Mouse (Mus musculus) mature B cell (primary cell): ENCODE results near the gene Tsks.

Experiments used
- in situ Hi-C: fragments of 300-500 bp; cut with MboI; formaldehyde crosslinking; loops from 2 replicates; pipeline ENCODE4 v1.14.3; 2019

Tsks gene

DNA sequence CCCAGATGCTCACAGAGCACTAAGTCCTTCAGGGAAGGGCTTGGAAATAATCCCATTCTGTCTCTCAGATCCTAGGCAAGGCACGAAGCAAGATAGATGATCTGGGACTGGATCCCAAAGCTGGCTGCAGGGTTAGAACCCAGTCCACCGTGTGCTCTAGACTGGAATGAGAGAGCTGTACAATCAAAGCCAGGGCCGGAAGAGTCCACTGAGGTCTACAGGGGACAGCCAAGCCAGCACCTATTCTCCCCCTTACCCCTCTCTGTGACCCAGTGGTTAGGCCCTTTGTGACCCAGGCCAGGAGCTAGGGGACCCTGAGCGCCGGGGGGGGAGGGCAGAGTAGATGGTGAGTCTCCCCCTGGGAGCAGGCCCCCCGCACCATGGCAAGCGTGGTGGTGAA, at the start of gene Tsks:
Gene Tsks, plus strand, starts transcription at position 301 of the 400 bp plus-strand sequence.
- in situ Hi-C loops, result no loop called here

DNA sequence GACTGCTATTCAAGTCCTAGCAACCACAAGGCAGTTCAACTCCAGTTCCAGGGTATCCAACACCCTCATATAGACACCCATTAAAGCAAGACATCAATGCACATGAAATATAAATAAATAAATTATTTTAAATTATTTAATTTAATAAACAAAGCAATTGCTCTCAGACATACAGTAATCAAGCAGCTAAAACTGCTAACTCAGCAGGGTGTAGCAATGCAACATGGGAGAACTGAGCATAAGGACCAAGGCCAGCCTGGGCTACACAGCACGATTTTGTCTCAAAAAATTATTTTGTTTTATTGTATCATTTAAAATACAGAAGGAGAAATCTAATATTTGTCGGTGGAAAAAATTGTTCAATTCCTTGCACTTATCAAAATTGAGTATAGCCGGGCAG, 48.8 kb upstream of the Tsks start:
- in situ Hi-C loops, result no loop called here

DNA sequence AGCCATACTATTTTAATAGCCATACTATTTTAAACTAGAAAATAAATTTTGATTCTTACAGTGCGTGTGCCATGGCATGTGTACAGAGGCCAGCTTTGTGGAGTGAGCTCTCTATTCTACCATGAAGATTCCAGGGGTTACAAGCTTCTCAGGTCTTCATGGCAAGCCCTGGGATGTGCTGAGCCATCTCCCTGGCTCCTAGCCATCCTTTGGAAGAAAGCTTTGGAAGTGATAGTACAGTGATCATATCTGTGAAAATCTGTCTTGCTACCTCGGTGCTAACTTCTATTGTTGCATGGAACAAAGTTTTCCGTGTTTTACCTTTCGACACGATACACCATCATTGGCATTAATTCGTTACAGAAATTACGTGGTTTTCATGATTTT, 47.8 kb upstream of the Tsks start:
- in situ Hi-C loops, result no loop called here

DNA sequence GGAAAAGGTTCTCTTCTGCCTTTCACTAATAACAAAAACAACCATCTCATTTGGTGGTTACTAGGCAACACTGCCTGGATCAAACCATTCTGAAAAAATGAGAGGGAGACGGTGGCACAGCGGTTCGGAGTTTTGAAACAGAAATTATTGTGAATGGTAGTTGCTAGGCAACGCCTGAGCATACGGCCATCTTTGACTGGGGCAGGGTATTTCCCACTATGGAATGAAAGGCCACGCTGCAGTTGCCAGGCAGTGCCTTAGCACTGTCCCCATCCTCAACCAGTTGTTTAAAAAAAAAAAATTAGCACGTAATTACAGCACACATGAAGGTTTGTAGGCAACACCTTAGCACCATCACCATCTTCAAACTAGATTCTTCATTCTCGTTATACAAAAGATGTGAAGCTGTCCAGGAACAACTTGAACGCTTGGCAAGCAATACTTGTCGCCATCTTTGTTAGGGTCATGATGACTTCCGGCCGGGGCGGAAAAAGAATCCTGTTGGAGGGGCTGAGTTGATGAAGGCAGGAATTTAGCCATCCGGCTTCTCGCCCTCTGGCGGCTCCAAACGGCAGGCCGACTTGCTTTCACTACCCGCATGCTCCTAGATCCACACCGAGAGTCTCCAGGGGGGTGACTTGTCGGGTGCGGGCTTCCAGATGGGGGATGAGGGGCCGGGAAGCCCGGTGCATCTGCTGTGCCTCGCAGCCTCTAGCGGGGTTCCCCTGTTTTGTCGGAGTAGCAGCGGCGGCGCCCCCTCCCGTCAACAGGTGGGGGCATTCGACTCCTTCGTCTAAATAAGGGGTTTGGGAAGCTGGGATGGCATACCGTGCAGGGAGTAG, 47.2 kb upstream of the Tsks start, which contains the start of gene Fuz:
Gene Fuz, plus strand, starts transcription at position 487 of the 842 bp plus-strand sequence.
- in situ Hi-C loops, result no loop called here

DNA sequence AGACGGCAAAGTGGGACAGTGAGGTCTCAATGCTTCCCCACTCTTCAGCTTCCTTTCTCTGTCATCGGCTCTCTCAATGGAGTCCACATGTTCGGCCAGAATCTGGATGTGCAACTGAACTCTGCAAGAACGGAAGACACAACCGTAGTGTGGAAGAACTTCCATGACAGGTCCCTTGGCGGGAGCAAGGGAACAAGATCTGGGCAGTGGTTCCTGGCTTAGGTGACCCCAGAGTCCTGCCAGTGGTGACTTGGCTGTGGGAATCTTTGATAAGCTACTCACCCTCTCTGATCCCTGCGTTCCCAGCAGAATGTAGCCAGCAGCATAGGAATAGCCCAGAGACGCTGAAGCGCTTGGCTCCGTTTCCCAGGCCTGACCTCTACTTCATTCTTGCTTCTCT, 46.5 kb upstream of the Tsks start:
- in situ Hi-C loops, result no loop called here

DNA sequence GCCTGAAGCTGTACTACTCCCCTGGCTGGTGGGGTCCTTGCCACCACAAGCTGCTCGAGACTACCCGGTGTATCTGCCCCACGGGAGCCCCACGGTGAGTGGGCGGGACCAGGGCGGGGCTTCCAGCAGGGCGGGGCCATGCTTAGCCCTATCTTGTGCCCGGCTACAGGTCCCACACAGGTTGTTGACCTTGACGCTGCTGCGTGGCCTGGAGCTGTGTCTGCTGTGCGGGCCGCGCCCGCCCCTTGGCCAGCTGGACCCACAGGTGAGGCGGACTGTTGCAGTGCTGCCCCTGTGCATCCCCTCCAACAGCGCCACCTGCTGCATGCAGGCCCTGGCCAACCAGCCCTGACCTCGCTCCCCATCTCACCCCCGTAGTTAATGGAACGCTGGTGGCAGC, 44.4 kb upstream of the Tsks start:
- in situ Hi-C loops, result no loop called here

DNA sequence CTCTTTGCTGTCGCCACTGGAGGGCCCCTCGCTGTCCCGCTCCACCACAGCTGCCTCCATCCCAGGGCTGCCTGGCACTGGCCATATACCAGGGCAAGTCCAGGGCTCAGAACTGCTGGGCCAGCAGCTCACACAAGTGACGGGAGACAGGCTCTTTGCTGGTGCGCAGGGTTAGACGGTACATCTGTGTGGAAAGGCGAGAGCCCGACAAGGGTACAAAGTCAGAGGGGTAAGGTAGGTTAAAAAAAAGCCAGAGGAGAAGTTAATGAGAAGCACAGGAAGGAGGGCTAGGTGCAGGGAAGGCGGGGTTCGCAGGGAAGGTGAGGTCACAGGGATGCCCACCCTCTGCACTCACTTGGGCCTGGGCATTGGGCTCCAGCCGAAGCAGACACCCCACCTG, 42.4 kb upstream of the Tsks start:
- in situ Hi-C loops, result no loop called here

DNA sequence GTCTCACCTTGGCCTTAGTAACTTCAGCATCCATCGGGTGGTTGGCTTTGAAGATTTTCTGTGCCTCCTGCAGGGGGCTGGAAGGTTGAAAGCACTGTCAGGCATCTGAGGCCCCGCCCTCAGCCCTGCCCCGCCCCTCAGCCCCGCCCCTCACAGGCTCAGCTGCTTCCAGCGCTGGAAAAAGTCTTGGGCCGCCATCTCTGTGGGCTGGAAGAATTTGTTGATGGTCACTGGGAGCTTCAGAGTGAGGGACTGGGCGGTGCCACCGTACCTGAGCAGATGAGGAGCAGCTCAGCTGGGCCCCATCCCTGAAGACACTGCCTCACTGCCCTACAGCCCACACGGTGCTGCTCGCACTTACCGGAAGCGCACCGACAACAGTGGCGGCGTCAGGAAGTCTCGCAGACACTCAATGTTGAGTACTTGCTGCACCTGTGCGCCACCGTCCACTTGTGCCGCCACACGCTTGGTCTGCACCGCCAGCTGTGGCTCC, 41.7 kb upstream of the Tsks start:
- in situ Hi-C loops, result no loop called here

DNA sequence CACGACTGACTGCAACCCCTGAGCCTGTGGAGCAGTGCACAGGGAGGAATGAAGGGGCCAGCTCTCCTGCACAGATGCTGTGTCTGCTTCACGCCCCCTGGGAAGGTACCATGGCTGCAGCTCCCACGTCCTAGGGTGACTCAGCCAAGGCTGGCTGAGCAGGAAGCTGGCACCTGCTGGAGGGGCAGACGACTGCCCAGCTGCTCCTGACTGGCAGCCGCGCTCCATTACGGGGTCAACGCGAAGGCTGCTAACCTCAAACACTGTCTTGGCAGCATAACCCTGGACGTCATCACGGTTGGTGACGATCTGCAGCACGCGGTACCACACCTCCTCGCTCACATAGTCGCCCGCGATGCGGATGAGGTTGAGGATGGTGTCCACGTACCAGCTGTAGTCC, 37.6 kb upstream of the Tsks start:
- in situ Hi-C loops, result no loop called here

DNA sequence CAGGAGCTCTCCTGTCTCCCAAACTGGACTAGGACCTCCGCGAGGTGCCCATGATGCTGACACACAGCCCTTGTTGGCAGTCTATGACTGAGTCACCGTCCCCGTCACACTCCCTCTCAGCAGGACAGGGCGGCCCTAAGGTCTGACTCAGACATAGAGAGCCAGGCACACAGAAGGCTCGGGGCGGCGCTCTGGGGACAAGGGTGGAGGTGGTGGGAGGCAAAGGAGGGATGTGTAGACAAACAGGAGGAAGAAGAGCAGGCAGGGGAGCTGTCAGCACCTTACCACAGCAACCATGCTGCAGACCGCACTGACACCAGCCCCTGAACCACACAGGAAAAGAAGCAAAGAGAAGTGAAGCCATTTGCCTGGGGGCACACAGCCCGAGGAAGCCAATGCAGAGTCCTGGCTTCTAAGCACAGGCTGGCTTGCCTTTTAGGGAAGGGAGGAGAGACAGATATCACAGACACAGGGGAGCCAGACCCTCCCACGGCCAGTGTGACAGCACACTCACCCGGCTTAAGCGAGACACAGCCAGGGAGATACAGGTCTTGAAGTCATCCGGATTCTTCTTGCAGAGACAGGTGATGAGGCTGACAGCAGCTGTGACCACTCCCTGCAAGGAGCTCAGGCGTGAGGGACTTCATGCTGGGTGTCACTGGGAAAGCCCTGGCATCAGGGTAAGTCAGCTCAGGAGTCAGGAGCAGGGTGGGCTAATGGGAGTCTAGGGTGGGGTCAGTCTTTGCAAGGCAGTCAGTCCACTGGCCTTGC, 34.1 kb upstream of the Tsks start:
- in situ Hi-C loops, result no loop called here

DNA sequence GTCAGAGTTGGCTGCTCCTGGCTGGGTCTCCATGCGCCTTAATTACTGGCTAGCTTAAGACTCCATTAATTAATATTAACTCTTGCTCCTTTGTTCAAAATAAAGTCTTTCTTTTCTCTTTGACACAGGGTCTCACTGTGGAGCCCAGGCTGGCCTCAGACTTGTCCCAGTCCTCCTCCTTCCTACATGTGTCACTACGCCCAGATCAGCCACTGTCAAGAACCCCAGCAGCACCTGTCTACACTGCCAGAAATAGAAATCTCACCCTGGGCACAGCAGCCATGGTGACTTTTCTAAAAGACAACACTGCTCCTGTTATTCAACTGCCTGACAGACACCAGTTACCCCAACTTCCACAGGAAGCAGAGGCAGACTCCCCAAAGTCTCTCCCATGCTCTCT, 28.6 kb upstream of the Tsks start:
- in situ Hi-C loops, result no loop called here

DNA sequence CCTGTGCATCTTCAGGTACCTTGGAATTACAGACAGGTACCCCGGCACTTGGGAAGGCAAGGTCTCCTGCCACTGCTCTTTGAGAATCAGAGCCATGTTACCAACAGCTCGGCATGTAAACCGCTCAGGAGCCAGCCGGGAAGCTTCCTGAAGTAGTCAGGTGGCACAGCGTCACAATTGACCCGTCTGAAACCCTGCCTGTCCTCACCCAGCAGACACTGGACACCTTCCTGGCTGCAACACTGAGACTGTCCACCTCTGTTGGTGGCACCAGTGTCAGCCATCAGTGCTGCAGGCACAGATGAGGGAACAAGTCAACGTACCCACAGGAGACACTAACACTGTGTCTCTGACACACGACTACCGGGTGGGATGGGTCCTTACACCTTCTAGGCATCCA, 27.7 kb upstream of the Tsks start:
- in situ Hi-C loops, result no loop called here

DNA sequence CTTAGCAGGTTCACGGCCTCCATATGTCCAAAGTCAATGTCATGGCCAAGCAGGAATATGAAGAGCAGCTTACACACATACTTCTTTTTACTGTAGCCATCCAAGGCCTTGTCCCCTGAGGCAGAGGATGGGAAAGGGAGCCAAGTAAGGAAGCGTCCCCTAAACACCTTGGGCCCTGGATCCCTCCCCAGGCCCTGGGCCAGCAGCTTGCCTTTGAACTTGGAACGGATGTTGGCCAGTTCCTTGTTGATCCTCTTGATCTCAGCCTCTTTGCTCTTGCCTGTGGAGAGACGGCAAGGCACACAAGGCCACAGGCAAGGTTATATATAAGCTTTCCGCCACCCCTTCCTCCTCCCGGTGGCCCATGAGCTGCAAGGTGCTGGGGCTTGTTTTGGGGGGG, 26.8 kb upstream of the Tsks start:
- in situ Hi-C loops, result no loop called here

DNA sequence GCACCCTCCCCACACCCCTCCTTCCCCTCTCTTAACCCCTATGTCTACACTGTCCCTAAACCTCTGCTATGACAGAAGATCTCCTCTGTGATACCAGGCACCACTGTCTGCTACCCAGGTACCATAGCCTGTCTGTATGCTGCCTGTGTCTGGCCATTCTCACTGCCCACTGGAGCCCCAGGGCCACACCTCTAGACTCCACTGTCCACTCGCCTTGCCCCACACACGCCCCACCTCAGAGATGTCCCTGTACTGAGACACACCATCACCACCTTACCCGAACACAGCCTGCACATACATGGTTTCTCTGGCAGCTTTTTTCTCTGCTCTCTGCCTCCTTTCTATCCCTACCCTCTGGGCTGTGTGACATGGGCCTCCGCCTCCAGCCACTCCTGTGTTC, 26.1 kb upstream of the Tsks start:
- in situ Hi-C loops, result no loop called here

DNA sequence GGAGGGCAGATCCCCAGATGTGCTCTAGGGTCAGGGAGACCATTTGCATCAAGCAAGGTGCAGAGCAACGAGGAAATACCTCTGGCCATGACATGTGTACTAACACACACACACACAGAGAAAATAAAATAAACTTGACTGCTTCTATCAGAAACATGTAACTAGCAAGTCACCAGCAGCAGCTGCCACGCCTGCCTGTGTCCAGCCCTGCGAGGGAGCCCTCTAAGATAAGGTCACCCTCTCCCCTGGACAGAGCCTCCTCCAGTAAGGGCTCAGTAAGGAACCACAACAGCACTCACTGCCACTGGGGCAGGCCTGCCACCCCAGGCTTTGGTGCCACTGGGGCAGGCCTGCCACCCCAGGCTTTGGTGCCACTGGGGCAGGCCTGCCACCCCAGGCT, 24.8 kb upstream of the Tsks start:
- in situ Hi-C loops, result no loop called here

DNA sequence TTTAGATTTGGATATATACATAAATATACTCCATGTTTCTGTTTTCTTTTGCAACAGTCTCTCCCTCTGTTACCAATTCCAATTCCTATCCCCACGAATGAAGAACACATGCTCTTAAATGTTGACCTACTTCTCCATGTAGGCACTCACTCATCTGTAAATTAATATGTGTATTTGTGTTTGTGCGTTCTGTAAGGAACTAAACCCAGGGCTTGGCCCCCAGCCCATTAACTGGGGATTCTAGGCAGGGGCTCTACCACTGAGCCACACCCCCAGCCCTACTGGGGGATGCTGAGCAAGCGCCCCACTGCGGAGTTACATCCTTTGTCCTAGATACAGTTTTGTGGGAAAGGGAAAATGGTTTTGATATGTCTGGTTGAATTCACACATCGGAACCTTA, 23.9 kb upstream of the Tsks start:
- in situ Hi-C loops, result no loop called here

DNA sequence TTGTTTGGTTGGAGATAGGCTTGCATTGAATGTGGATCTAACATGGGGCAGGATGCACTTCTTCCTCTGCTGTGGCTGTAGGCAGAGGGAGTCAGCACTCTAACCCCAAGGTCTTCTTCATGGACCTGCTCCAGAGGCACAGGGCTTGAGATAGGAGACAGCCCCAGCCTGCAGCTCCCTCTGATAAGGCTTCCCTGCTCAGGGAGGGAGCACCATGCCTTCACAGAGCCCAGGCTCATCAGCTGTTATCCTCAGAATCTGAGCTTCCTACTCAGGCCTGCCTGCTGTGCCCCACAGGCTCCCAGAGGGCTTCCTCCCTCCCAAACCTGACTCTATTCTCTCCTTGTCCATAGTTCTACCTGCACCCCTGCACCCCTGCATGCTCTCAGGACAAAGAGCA, 20.5 kb upstream of the Tsks start:
- in situ Hi-C loops, result no loop called here

DNA sequence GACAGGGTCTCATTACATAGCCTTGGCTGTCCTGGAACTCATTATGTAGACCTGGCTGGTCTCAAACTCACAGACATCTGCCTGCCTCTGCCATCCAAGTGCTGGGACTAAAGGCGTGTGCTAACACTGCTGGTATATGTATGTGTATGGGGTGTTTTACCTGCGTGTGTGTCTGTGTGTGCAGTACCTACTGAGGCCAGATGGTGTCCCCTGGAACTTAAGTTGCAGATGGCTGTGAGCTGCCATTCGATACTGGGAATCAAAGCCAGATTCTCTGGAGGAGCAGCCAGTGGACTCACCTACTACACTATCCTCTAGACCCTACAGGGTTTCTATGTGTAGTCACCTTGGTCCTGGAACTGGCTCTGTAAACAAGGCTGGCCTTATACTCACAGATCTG, 17.5 kb upstream of the Tsks start:
- in situ Hi-C loops, result no loop called here

DNA sequence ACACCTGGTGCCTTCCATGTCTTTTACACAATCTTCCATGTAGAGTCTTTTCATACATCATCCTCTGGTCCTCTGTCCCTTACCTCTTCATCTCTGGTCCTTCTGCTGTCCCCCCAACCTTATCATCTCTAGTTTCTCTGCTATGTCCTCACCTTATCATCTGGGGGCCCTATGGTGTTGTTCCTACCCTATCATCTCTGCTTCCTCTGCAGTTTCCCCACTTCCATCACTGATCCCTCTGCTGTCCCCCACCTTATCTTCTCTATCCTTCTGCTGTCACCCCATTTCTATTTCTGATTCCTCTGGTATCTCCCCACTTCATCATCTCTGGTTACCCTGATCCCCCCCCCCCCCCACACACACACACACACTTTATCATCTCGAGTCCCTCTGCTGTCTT, 14.4 kb upstream of the Tsks start:
- in situ Hi-C loops, result no loop called here

DNA sequence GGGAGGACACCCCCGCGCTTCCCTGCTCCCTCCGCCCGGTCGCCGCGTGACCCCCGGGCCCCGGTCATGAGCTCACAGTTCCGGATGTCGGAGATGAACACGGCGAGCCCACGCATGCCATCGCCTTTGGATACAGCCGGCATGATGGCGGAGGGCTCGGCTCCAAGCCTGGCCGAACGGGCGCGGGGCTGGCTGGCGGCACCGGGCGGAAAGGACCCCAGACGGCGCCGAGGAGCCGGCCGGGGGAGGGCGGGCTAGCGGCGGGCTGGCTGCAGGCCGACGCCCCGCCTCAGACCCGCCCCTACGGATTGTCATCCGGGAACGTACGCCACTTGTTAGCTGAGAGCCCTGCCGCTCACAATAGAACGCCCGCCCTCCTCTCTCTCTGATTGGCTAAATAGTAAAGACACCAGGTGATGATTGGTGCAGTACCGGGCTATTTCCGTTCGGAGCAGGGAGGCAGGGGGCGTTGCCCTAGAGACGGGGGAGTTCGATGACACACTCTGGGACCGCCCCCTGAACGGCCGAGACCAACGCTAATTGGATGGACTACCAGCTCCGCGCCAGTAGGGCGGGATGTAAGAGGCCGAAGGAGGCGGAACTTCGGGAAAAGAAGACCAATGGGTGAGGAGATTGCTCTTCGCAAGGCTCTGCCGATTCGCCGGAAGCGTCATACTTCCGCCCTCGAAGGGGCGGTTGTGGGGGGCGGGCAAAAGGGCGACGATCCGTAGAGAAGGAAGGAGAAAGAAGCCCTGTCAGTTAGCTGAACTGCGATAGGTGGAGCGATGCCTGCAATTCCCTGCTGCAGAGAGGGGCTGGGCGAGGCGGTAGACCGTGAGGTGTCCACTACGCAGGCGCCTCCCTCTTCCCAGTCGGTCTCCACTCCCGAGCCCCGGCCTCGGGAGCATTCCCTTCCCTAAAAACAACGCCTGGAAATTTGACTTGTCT, 13.5 kb upstream of the Tsks start, which contains the start of gene Ap2a1:
Gene Ap2a1, minus strand, starts transcription at position 293 of the 948 bp plus-strand sequence.
- in situ Hi-C loops, result no loop called here

DNA sequence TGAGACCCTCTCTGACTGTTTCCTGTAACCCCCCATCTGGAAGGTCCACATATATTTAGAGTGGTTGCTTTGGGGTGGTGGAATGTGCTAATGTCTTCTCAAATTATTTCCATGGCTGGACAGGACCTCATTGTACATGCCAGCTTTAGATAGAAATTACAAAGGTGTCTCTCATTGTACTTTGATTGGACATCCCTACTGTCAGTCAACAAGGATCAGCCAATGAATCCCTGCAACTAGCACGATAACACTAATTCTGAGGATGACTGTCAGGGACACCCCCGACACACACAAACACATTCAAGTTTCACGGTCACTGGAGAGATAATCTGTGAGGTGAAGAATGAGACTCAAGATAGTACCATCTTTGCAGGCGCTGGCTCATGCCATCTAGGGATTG, 4.3 kb upstream of the Tsks start:
- in situ Hi-C loops, result no loop called here

DNA sequence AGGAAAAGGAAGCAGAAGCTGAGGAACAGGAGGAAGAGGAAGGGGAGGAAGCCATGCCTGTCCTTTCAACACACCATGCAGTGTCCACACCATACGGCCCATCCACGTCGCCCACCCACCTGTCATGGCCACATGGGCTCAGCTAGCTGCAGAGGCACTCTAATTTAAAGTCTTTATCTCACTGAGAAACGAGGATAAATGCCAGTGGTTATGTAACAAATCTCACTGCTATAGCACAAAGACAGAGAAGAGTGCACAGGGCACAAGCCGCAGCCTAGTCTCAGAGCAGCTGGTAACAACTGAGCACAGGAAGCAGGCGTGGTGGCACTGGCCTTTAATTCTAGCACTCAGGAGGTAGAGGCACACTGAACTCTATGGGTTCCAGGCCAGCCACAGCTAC, 6.9 kb downstream of the Tsks start:
- in situ Hi-C loops, result loop anchor here (10.0 kb wide), 1 partner anchor 225 kb away; no protein-coding TSS in a partner anchor
